Mouse (Mus musculus) kidney, postnatal 25 days (tissue): Measurements from ENCODE around the gene Bub1b.
"Not testable (repeated sequence)": the region's sequence is repeated elsewhere in the genome, so short reads cannot be mapped to it uniquely, and the experiment has no call there.

Source experiments
- DNase-seq, 2 experiments: peaks; one replicate each; pipeline ENCODE4 v3.0.0; 2021; ENCODE audit warnings: mixed read lengths in 2 of 2

Bub1b gene

DNA sequence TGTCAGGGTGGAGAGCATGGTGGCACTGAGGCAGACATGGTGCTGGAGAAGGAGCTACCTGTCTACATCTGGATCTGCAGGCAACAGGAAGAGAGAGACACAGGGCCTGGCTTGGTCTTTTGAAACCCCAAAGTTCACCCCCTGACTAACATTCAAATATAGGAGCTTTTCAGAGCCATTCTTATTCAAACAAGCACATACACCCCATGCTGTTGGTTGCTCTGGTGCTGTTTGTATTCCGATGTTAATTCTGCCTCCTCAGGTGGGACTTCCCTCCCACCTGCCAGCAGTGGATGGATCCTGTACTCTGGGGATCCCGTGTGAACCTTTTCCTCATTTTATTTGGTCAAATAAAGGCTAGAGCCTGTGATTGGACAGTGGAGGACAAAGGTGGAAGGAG lies 22.1 kb downstream of the Bub1b start:
- DNase-seq, result no peak

- no peak for DNase-seq
Observed at GRCm38 (mm10) chr2:118620608-118621007, 22.6 kb downstream of the Bub1b start.

DNA sequence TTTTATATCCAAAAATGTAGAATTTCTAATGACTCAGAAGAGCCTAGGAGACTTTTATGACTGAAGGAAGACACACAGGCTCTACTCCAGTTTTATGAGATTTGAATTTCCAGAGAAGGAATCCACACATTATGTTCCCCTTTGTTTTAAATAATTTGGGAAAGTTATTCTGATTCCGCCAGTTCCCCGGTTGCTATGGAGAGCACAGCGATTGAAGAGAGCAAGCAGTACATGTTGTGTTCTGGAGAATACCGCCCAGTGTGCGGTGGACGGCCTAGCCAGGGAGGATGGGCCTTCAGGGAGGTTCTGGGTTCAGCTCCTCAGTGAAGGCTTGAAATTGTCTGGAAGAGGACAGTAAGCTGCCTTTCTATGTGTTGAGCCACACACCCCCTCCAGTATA lies 31.3 kb downstream of the Bub1b start:
- no peak for DNase-seq

DNA sequence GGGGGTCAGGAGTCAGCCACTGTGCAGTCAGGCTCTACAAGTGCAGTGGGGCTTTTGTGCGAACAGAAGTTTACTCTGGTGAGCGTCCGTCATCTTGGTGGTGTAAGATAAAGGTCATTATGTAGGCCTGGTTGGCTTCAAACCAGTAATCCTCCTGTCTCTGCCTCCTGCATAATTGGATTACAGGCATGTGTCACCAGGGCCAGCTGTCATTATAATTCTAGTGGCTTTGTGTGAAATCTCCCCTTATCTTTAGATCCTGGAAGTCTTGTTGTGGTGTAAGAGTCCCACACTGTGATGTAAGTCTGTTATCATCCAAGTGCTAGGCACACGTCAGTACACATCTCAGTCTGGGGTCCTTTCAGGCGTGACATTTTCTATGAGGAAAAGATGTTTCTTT lies 35.4 kb downstream of the Bub1b start:
- DNase-seq, result no peak

DNA sequence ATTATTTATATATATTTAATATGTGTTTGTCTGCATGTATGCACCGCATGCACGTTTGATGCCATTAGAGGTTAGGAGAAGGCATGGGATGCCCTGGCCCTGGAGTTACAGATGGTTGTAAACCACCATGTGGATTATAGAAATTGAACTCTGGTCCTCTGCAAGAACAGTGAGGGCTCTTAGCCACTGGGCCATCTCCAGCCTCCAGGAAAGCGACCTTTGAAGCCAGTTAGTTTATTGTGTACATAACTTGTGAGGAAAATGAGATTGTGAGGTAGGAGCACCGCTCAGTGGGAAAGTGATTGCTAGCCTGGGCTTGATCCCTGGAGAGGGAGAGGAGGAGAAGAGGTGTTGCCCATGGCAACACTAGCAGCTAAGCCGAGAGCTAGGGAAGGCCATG lies 39.2 kb downstream of the Bub1b start:
- no peak for DNase-seq

DNA sequence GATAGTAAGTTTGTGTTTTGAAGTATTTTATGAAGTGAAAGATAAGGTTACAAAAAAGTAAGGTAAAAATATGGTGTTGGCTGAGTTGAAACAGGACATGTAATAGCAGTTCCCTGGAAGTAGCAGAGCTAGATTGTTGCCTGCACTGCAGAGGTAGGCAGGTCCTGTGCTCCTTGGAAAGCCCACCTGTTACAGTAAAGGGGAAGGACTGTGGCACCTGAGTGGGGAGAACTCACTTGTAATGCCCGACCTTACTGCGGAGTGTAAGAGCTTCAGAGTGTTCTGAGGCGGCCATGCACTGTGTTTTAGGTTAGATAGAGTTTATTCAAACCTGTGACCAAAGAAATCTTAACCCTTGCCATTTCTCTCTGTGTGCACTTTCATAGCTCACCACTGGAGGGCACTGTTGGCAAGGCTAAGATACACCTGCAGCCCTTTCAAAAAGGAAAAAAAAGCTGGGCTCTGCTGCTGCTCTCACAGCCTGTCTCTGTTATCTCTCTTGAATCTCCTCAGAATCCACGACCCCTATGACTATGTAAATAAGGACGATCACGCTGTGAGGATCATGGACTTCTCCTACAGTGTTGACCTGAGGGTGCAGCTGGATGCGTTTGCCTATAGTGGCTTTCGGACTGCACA lies 40.0 kb downstream of the Bub1b start:
- DNase-seq, result peak; percentile 62 to 78

GRCm38 (mm10) chr2:118638686-118639085 lies 40.7 kb downstream of the Bub1b start:
- DNase-seq, result no peak

DNA sequence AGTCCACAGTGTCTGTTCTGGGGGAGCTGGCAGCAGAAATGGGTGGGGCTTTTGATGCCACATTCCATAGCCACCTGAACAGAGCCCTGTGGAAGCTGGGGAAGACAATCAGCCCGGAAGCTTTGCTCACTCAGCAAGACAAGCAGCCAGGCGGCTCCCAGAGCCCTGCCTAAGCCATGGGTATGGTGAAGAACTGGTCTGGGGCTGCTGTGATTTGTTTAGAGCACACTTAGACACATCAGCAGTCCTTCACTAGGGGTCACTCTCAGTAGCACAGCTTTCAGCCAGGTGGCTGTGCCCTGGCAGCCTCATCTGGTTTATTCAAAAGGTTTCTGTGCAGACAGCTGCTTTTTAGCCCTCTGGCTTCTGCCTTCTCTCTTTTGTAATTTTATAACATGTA lies 43.1 kb downstream of the Bub1b start:
- DNase-seq, result peak; percentile 12 to 64

DNA sequence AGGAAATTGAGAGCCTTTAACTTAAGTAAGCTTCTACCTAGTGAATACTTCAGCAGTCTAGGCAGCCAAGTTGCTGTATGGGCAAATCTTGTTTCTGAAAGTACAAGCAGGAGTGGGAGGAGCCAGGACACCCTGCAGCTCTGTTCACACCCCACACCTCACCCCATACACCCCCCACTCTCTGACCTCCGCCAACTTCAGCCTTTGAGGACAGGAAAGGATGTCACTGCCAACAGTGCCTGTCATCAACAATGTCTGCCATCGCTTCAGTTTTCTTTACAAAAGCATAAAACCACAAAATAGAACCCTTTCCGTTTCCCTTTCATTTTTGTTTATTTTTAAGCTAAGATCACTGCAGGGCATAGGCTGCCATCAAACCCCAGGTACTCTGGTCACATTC lies 44.4 kb downstream of the Bub1b start:
- DNase-seq, result no peak

- no peak for DNase-seq
Observed at GRCm38 (mm10) chr2:118642942-118643341, 44.9 kb downstream of the Bub1b start.

- no peak for DNase-seq
Observed at GRCm38 (mm10) chr2:118646665-118647064, 48.7 kb downstream of the Bub1b start.

DNA sequence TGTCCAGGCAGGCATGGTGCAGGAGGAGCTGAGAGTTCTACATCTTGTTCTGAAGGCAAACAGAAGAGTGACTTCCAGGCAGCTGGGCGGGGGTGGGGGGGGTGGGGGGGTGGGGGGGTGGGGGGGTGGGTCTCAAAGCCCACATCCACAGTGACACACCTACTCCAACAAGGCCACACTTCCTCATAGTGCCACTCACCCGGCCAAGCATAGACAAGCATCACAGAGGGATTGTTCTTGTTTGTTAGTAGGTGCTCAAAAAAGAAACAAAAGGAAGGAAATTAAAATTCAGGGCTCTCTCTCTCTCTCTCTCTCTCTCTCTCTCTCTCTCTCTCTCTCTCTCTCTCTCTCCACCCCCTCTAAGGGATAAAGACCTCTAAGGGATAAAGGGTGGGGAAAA lies 52.7 kb downstream of the Bub1b start:
- DNase-seq, result not testable (repeated sequence)

DNA sequence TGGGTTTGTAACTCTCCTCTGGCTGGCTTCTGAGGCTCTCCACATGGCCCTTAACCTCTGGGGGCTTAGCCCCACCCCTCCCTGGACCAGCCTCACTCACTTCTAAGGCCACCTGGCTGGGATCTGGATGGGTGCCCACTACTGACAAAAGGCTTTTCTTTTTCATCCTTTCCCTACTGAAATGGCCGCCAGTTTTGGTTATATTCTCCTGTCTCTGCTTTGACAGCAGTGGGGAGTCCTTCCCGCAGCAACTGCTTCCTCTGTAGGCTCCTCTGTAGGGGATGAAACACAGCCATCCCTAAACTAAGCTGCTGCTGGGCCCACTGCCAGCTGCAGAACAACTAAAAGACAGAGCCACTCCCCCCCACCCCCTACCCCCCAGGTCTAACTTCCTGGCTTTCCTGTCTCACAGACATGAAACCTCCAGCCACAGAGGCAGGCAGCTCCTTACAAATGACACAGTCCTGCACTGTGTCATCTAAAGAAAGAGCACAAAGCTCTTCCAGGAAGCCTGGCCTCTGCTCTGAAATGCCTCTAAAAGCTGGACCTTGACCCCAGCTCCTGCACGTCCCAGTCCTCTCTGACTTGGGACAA lies 58.8 kb downstream of the Bub1b start:
- DNase-seq, result peak; percentile 30 to 61

DNA sequence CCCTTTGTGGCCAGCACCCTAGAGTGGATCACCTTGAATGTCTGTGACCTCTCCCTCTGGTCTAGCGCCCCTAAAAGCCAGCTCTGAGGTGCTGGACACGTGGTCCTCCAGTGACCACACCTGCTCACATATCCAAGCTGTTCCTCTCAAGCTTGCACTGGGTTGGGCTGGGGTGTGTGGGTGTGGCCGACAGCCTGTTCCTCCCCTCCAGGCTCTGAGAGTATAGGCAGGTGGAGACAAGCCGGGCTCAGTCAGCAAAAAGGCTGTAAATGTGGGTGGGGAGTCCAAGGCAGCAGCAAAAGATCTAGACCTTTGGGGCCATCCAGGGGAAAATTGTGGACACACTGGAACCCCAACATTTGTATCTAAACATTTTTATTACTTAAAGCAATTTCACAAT lies 60.4 kb downstream of the Bub1b start:
- peak in 1 of 2 experiments; percentile 64 for DNase-seq

DNA sequence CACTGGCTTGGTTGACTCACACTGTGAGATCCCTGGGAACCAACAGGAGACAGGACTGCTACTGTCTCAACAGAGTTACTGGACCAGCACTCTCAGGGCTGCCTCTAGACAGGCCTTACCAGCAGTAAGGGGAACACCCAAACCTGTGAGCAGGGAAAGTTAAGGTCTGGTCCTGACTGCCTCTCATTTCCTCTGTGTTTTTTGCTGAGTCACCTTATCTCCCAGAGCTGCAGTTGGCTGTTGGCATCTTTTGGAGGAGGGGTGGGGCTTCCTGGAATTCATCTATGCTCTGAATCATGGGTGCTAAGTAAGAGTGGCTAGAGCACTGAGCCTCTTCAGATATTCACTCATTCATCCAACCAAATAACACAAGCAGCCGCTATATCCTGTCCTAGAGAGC lies 61.1 kb downstream of the Bub1b start:
- DNase-seq, result peak in 1 of 2 experiments; percentile 52

GRCm38 (mm10) chr2:118659493-118659892 lies 61.5 kb downstream of the Bub1b start:
- no peak for DNase-seq

- peak; percentile 35 to 67 for DNase-seq
Observed at GRCm38 (mm10) chr2:118659998-118660452, 62.0 kb downstream of the Bub1b start.

DNA sequence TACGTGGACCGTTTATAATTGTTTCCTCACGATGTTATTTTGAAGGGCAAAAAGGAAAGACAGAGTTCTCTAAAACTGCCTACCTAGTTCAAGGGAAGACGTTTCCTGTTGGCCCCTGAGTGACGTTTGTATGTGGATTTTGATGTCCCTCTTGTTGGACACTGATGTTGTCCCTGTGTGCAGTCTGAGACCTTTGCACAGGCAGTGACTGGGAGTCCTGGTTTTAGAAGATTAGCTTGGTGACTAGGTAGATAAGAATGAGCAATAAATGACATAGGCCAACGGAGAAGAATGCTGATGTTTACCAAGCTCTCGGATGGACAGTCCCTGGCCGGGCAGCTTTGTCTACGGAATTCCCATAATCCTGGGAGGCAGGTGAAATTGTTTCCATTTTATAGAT lies 63.9 kb downstream of the Bub1b start:
- DNase-seq, result no peak

DNA sequence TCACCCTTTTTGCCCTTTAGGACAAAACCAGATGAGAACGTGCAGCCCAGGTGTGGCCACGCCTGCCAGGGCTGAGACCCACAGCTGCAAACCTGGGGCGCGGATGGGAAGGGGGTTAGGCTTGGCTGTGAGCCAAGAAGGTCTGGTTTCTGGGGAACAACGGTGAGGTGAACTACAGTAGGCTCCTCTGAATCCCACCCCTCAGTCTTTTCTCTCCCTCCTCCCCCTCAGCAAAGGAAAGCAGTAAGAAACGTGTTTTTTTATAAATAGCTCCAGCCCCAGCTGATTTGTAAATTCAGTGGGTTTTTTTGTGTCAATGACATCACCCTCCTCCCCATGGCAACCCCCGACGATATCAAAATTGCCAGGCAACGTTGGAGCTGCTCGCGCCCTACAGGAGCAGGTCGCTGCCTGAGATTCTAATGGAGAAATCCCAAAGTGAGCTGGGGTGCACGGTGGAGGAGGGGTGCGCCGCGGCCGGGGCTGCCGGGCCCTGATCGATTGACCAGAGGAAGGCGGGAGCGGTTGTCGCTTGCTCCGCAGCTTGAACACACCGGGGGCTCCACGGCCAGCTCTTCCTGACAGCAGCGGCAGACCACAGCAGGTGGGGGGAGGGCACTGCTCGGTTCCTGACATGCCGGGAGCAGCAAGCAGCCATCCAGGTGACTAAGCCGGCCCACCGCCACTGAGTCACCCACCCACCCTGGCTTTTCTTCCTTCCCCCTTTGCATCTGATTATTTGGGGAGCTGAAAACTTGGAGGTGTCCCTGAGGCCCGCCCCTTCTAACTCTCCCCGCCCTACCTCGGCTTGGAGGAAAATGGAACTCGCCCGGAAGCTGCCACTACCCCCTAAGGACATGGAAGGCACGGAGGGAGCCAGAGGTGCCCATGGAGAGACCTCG lies 65.1 kb downstream of the Bub1b start, which contains the start of gene Pak6:
Gene Pak6 (plus strand): TSS at position 402 of the 902 bp plus-strand sequence.
- DNase-seq, result no peak

- DNase-seq, result peak; percentile 28 to 63
Observed at GRCm38 (mm10) chr2:118663804-118664766, 66.1 kb downstream of the Bub1b start.

- DNase-seq, result peak in 1 of 2 experiments; percentile 58
Observed at GRCm38 (mm10) chr2:118664975-118665516, 67.0 kb downstream of the Bub1b start.

DNA sequence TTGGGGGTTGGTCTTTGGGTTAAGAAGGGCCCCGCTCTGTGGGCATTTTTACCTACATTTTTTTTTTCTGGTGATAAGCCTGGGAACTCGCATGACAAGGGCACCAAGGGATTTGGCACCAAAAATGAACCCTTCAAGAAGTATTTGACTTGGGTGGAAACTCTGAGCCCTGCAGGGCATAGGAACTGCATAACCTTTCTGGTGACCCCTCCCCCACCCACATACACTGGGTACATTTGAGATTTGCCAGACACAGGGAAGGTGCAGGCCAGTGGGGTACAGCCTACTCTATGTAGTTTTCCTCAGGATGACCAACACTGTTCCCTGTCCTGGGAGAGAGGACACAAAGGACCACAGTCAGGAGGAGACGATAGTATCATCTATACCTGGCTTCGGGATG lies 67.6 kb downstream of the Bub1b start:
- DNase-seq, result peak; percentile 52 to 61
